Mouse (Mus musculus) hindbrain, embryonic 15.5 days (tissue): Measurements from ENCODE around the gene Utf1. TPM values are rescaled to one million over a fixed set of nuclear protein-coding genes. Genes with fewer than 3 reads are reported as not detected.

Source experiments
- ATAC-seq: fragments of 200-750 bp; cut with Nextera tagmentation; 2 replicates; pipeline ENCODE4 v1.8.0; 2017; ENCODE audit warnings: low read depth, moderate number of reproducible peaks, moderate TSS enrichment; ENCODE audit not compliant: low FRiP score
- H3K27ac ChIP-seq: fragments of 300-500 bp; sonication (generic); replicated peaks from 2 replicates; pipeline ENCODE4 v1.5.1; 2015; ENCODE audit warnings: mild to moderate bottlenecking, inconsistent platforms
- H3K27me3 ChIP-seq: fragments of 300-500 bp; sonication (generic); 2 replicates; pipeline ENCODE4 v1.6.1; 2015; ENCODE audit warnings: control low read depth, inconsistent platforms
- H3K36me3 ChIP-seq: fragments of 300-500 bp; sonication (generic); 2 replicates; pipeline ENCODE4 v1.6.1; 2015; ENCODE audit warnings: control low read depth, inconsistent platforms
- H3K4me1 ChIP-seq: fragments of 300-500 bp; sonication (generic); replicated peaks from 2 replicates; pipeline ENCODE4 v1.6.1; 2015; ENCODE audit warnings: control low read depth, inconsistent platforms
- H3K4me2 ChIP-seq: fragments of 300-500 bp; sonication (generic); 2 replicates; pipeline ENCODE4 v1.6.1; 2015; ENCODE audit warnings: moderate library complexity, mild to moderate bottlenecking, inconsistent platforms
- H3K4me3 ChIP-seq: fragments of 300-500 bp; sonication (generic); 2 replicates; pipeline ENCODE4 v1.5.1; 2015; ENCODE audit warnings: mild to moderate bottlenecking, inconsistent platforms
- H3K9ac ChIP-seq: fragments of 300-500 bp; sonication (generic); 2 replicates; pipeline ENCODE4 v1.6.1; 2015; ENCODE audit warnings: inconsistent platforms
- H3K9me3 ChIP-seq: fragments of 300-500 bp; sonication (generic); 2 replicates; pipeline ENCODE4 v1.6.1; 2016; ENCODE audit warnings: control low read depth, inconsistent platforms
- WGBS: fragments of 180-500 bp; shearing (Covaris S2); methylation state at CpG from one replicate; pipeline ENCODE4 v1.1.7; 2015; 5-methylcytosine and 5-hydroxymethylcytosine counted together
- polyA plus RNA-seq: library from polyadenylated mRNA; unstranded; fragments of >200 nt; fragmentation: Nextera tagmentation; extraction: Ambion mirVana; gene quantifications from 2 replicates; pipeline ENCODE4 v1.2.1, GENCODE M21; 2015

The Utf1 gene
- polyA plus RNA-seq, 1 experiment from 2014 or later, result not detected

- no peaks in the 10 kb centered on the region for H3K9me3 ChIP-seq
- H3K4me2 ChIP-seq, result peak overlapping the region; percentile 50
- WGBS, result 3% methylated on average over 68 of the region's 68 CpGs
- H3K27ac ChIP-seq, result no peak overlapping the region
- peaks cover 85% of the 10 kb centered on the region for H3K27me3 ChIP-seq
- ATAC-seq, result no peak; the same call in 1 of the 2 replicates
- peak overlapping the region; percentile 30 for H3K4me3 ChIP-seq
- H3K9ac ChIP-seq, result no peak overlapping the region
- H3K36me3 ChIP-seq, result no peaks in the 10 kb centered on the region
- peaks cover 12% of the 10 kb centered on the region for H3K4me1 ChIP-seq
Measured at GRCm38 (mm10) chr7:139944291-139945240, 977 bp downstream of the Utf1 start.

- peaks cover 91% of the 10 kb centered on the region for H3K27me3 ChIP-seq
- ATAC-seq, result no peak
- WGBS, result 16% methylated on average over 5 of the region's 5 CpGs
Measured at GRCm38 (mm10) chr7:139945516-139945915, 1.9 kb downstream of the Utf1 start.

GRCm38 (mm10) chr7:139946032-139946431, 2.4 kb downstream of the Utf1 start:
- WGBS, result 34% methylated on average over 5 of the region's 5 CpGs
- H3K9ac ChIP-seq, result no peak overlapping the region
- no peak overlapping the region for H3K27ac ChIP-seq
- no peaks in the 10 kb centered on the region for H3K9me3 ChIP-seq
- ATAC-seq, result no peak
- H3K36me3 ChIP-seq, result no peaks in the 10 kb centered on the region
- no peak overlapping the region for H3K4me2 ChIP-seq
- H3K4me3 ChIP-seq, result no peak overlapping the region
- H3K4me1 ChIP-seq, result peaks cover 25% of the 10 kb centered on the region
- H3K27me3 ChIP-seq, result peaks cover 88% of the 10 kb centered on the region

More at GRCm38 (mm10) chr7:139945516-139945915, 1.9 kb downstream of the Utf1 start:
- Histone ChIP-seq H3K4me3 (no peak overlapping the region), H3K4me2 (no peak overlapping the region), H3K9ac (no peak overlapping the region), H3K4me1 (peaks cover 19% of the 10 kb centered on the region), H3K27ac (no peak overlapping the region), H3K36me3 (no peaks in the 10 kb centered on the region), H3K9me3 (no peaks in the 10 kb centered on the region)

GRCm38 (mm10) chr7:139949893-139950282, 6.3 kb downstream of the Utf1 start:
- Histone ChIP-seq H3K9me3 (no peaks in the 10 kb centered on the region), H3K36me3 (no peaks in the 10 kb centered on the region), H3K4me3 (peak overlapping the region; percentile 42), H3K27me3 (peaks cover 65% of the 10 kb centered on the region), H3K4me1 (peaks cover 16% of the 10 kb centered on the region), H3K27ac (no peak overlapping the region), H3K9ac (peak overlapping the region; percentile 42), H3K4me2 (peak overlapping the region; percentile 84)
- under 1% methylated on average over 15 of the region's 15 CpGs for WGBS
- ATAC-seq, result peak; percentile 43; the same call in 1 of the 2 replicates

- ATAC-seq, result peak; percentile 75; the same call in 1 of the 2 replicates
- peak overlapping the region; percentile 42 for H3K4me3 ChIP-seq
- H3K4me1 ChIP-seq, result peaks cover 16% of the 10 kb centered on the region
- peak overlapping the region; percentile 42 for H3K9ac ChIP-seq
- peaks cover 60% of the 10 kb centered on the region for H3K27me3 ChIP-seq
- H3K36me3 ChIP-seq, result no peaks in the 10 kb centered on the region
- H3K4me2 ChIP-seq, result peak overlapping the region; percentile 84
- H3K27ac ChIP-seq, result no peak overlapping the region
- no peaks in the 10 kb centered on the region for H3K9me3 ChIP-seq
- under 1% methylated on average over 33 of the region's 33 CpGs for WGBS
Measured at GRCm38 (mm10) chr7:139950283-139950971, 6.8 kb downstream of the Utf1 start.

- Histone ChIP-seq H3K4me1 (peaks cover 16% of the 10 kb centered on the region), H3K9ac (no peak overlapping the region)
Measured at GRCm38 (mm10) chr7:139951079-139951478, 7.5 kb downstream of the Utf1 start.

GRCm38 (mm10) chr7:139951991-139952633, 8.5 kb downstream of the Utf1 start:
- Histone ChIP-seq H3K4me2 (no peak overlapping the region), H3K4me3 (no peak overlapping the region), H3K27me3 (peaks cover 44% of the 10 kb centered on the region), H3K4me1 (peaks cover 16% of the 10 kb centered on the region), H3K9ac (no peak overlapping the region), H3K9me3 (no peaks in the 10 kb centered on the region), H3K36me3 (no peaks in the 10 kb centered on the region), H3K27ac (no peak overlapping the region)
- 54% methylated on average over 6 of the region's 6 CpGs for WGBS
- no peak for ATAC-seq

More at GRCm38 (mm10) chr7:139951079-139951478, 7.5 kb downstream of the Utf1 start:
- ATAC-seq, result no peak
- no peak overlapping the region for H3K27ac ChIP-seq
- H3K27me3 ChIP-seq, result peaks cover 53% of the 10 kb centered on the region
- H3K4me2 ChIP-seq, result peak overlapping the region; percentile 84
- 6% methylated on average over 16 of the region's 16 CpGs for WGBS
- no peaks in the 10 kb centered on the region for H3K9me3 ChIP-seq
- no peaks in the 10 kb centered on the region for H3K36me3 ChIP-seq
- H3K4me3 ChIP-seq, result peak overlapping the region; percentile 42

GRCm38 (mm10) chr7:139955505-139955904, 11.9 kb downstream of the Utf1 start:
- no peak overlapping the region for H3K4me3 ChIP-seq
- no peak overlapping the region for H3K27ac ChIP-seq
- no peak for ATAC-seq
- no peaks in the 10 kb centered on the region for H3K9me3 ChIP-seq
- peaks cover 15% of the 10 kb centered on the region for H3K27me3 ChIP-seq
- H3K4me1 ChIP-seq, result peaks cover 15% of the 10 kb centered on the region
- no peak overlapping the region for H3K9ac ChIP-seq
- no peak overlapping the region for H3K4me2 ChIP-seq
- H3K36me3 ChIP-seq, result no peaks in the 10 kb centered on the region
- 85% methylated on average over 4 of the region's 4 CpGs for WGBS

GRCm38 (mm10) chr7:139956658-139957057, 13.1 kb downstream of the Utf1 start:
- Histone ChIP-seq H3K36me3 (no peaks in the 10 kb centered on the region), H3K27me3 (peaks cover 9% of the 10 kb centered on the region), H3K9ac (no peak overlapping the region), H3K4me3 (no peak overlapping the region), H3K4me2 (no peak overlapping the region), H3K9me3 (no peaks in the 10 kb centered on the region), H3K4me1 (peaks cover 6% of the 10 kb centered on the region; the same call in 1 of the 2 replicates), H3K27ac (no peak overlapping the region)
- WGBS, result 80% methylated on average over 3 of the region's 3 CpGs
- no peak for ATAC-seq

GRCm38 (mm10) chr7:139957437-139957836, 13.8 kb downstream of the Utf1 start:
- no peak overlapping the region for H3K4me2 ChIP-seq
- 0 out of 2 replicates have a peak, but pooled peaks cover 2% of the 10 kb centered on the region for H3K27me3 ChIP-seq
- no peaks in the 10 kb centered on the region for H3K36me3 ChIP-seq
- H3K4me3 ChIP-seq, result no peak overlapping the region
- WGBS, result 60% methylated on average over 11 of the region's 11 CpGs
- H3K27ac ChIP-seq, result no peak overlapping the region
- no peak for ATAC-seq
- H3K4me1 ChIP-seq, result peaks cover 6% of the 10 kb centered on the region; the same call in 1 of the 2 replicates
- no peak overlapping the region for H3K9ac ChIP-seq
- no peaks in the 10 kb centered on the region for H3K9me3 ChIP-seq

GRCm38 (mm10) chr7:139957958-139958357, 14.4 kb downstream of the Utf1 start:
- Histone ChIP-seq H3K27ac (no peak overlapping the region), H3K36me3 (no peaks in the 10 kb centered on the region), H3K4me1 (peaks cover 6% of the 10 kb centered on the region; the same call in 1 of the 2 replicates), H3K27me3 (no peaks in the 10 kb centered on the region), H3K9me3 (no peaks in the 10 kb centered on the region), H3K4me3 (no peak overlapping the region), H3K4me2 (no peak overlapping the region), H3K9ac (no peak overlapping the region)
- peak; percentile 76 for ATAC-seq
- WGBS, result 27% methylated on average over 11 of the region's 11 CpGs
